Mouse (Mus musculus) G1E-ER4 (cell line): ENCODE results near the gene Abhd5. TPM values are rescaled to one million over a fixed set of nuclear protein-coding genes. Genes with fewer than 3 reads are reported as not detected.
A peak's percentile ranks its signal among the peaks of the same experiment; 100 is the strongest.

Source experiments
- GATA1 ChIP-seq: IDR thresholded peaks from one replicate; pipeline ENCODE4 v1.8.0; 2012; ENCODE audit warnings: low read length, inconsistent platforms
- polyA plus RNA-seq: library from polyadenylated mRNA; stranded (reverse); fragments of >175 nt; gene quantifications from 2 replicates; pipeline ENCODE4 v1.2.3, GENCODE M21; 2012

Abhd5 gene
- polyA plus RNA-seq, 1 experiment = 34.1 TPM

DNA sequence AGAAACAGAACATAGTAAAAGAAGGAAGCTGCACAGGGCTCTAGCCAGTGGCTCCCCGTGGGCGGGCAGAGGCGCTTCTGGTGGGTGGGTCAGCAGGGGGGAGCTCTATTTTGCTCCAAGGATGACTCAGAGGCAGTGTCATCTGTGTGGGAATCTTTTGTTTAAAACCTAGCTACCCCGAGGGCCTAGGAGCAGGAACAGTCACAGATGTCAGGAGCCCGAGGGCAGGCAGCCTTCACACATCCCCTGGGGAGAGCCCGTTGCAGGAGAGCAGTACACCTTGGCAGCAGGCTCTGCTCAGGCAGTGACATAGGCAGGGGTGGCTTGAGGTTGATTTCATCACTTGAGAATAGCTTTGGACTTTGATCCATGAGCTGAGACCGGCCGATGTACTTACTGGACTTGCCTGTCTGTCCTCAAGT is 13.9 kb upstream of the Abhd5 start:
- no peak for TF ChIP-seq GATA1

DNA sequence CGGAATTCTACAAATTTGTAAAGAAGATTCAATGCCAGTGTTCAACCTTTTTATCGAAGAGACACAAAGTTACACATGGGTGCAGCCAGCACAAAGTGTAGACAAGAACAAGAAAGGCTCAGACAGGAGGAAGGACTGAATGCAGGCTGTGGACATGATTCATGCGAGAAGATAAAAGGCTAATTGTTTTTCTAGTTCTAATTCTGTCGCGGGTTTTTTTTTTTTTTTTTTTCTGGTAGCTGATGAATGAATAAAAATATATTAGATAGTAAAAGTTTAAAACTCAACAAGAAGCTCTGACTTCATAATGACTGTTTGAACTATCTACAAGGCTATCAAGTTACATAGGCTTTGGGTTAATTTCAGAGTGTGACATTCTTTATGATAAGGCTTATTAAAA is 11.4 kb upstream of the Abhd5 start:
- no peak for TF ChIP-seq GATA1

GRCm38 (mm10) chr9:122343399-122343798 is 8.0 kb upstream of the Abhd5 start:
- no peak for TF ChIP-seq GATA1

DNA sequence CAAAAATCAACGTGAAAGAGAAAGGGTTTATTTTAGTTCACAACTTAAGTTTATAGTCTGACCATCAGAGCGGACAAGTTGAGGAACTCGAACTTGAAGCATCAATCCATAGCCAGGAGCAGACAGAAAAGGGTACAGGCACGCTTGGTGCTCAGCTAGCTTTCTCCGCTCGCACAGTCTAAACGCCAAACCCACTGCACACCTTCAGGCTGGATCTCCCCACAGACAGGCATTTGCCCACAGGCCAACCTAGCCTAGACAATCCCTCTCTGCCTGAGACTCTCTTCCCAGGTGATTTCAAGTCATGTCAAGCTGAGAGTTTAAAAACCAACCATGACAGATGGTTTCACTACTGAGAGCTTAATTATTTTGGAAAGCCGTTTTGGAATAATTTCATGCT is 6.8 kb upstream of the Abhd5 start:
- TF ChIP-seq GATA1 = no peak

DNA sequence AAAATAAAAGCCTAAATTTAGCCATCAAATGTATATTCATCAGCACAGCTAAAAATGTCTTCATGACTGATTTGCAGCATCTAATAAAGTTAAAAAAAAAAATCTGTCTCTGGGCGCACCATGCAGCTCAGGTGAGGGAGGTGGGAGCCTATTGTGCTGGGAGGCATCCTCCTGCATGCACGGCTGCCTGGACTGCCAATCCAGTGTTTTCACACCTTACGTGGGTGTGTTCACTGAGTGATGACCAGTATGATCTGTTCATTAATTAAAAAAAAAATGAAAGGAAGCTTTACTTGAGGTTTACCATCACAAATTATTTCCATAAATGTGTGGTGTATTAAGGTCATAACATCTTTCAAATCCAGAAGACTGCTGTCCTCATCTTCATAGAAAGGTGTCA is 6.1 kb upstream of the Abhd5 start:
- no peak for TF ChIP-seq GATA1

- TF ChIP-seq GATA1 = no peak
Observed at GRCm38 (mm10) chr9:122346059-122346458, 5.3 kb upstream of the Abhd5 start.

GRCm38 (mm10) chr9:122347882-122348281 is 3.5 kb upstream of the Abhd5 start:
- peak; percentile 72 for TF ChIP-seq GATA1

GRCm38 (mm10) chr9:122349286-122349685 is 2.1 kb upstream of the Abhd5 start:
- TF ChIP-seq GATA1 = peak; percentile 34

GRCm38 (mm10) chr9:122350396-122351130 is 845 bp upstream of the Abhd5 start:
- TF ChIP-seq GATA1 = no peak

- TF ChIP-seq GATA1 = no peak
Observed at GRCm38 (mm10) chr9:122352025-122352392, 601 bp downstream of the Abhd5 start.

DNA sequence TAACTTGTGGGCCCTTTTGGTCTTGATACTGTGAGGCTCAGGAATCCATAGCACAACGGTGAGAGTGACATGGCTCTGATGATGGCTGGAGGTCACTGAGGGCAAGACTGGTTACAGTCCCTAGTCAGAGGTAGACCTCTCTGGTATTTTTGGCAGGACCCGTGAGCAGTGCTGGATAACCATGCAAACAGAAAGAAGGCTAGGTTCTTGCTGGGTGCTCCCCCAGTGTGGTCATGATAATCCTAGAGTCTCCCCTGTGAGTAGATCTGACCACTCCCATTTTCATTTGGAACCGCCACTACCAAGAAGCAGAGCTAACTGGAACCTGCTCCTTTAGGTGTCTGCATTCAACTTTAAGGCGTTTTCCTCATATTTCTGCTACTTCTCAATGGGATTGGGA is 1.5 kb downstream of the Abhd5 start:
- no peak for TF ChIP-seq GATA1

DNA sequence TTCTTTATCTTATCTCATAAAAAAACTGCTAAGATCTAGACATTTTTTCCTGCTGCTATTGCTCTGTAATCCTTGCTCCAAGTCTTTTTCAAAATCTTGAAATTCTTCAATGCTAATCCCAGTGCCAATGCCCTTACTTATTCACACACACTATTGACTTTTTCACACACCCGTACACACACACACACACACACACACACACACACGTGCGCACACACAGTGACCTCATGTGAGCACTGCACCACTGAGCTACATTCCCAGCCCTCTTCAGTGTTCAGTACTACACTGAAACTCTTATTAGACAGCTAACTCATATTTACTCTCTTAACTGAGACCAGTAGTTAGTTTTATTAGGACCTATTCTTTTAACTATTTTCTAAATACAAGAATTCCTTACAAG is 2.8 kb downstream of the Abhd5 start:
- no peak for TF ChIP-seq GATA1

GRCm38 (mm10) chr9:122357073-122357472 is 5.7 kb downstream of the Abhd5 start:
- TF ChIP-seq GATA1 = no peak

GRCm38 (mm10) chr9:122357626-122358025 is 6.2 kb downstream of the Abhd5 start:
- TF ChIP-seq GATA1 = no peak

DNA sequence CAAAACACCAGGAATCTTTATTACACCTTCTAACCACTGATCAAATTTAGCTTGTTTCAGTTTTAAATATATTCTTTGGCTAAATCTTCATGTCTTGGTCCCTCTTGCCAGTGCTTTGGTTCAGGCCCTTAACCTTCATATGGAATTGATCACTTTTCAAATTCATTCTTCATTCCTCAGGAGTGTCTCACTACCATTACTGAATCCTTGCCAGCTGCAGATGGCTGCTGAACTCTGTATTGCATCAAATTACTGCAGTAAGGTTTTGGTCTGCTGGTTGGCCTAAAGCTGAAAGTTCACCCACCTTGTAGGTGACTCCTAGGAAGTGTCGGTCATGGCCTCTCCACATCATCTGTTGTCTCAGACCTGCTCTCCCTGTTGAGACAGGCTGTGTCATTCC is 12.8 kb downstream of the Abhd5 start:
- no peak for TF ChIP-seq GATA1

- no peak for TF ChIP-seq GATA1
Observed at GRCm38 (mm10) chr9:122370292-122370794, 18.9 kb downstream of the Abhd5 start.

DNA sequence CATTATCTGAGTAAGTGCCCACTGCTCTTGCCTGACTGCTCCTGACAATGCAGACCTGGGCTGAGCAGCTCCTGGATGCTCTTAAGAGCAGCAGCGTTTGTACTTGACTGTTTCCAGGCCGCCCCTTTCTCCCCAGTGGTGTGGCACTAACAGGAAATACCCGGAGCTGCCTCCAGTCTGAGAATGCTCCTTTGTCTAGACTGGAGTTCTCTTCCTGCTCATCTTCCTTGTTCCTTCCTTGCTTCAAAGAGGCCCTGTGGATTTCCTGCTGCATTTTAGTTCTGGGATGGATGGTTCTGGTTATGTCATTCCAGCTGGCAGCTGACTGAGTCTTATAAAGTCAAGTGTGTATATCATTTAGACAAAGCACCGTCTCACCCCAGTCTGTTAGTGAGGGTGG is 21.1 kb downstream of the Abhd5 start:
- TF ChIP-seq GATA1 = no peak

DNA sequence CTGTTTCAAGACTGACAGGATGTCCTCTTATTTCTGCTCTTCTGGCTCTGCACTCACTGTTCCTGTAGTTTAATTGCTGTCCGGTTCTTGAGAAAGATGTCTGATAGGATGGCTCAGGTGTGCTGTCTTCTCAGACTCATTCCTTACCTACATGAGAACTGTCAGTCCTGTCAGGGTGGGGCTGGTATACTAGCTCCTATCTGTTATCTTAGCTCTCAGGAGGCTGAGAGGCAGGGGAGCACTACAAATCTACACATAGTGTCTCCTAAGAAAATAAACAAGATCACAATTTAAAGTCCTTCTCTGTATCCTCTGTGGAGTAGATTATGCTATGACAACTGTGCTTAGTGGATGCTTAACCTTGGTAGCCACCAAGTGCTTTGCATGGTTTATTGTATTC is 21.6 kb downstream of the Abhd5 start:
- TF ChIP-seq GATA1 = no peak

- no peak for TF ChIP-seq GATA1
Observed at GRCm38 (mm10) chr9:122378986-122379385, 27.6 kb downstream of the Abhd5 start.
